Mouse (Mus musculus): ENCODE results near the gene Auts2.

DNA sequence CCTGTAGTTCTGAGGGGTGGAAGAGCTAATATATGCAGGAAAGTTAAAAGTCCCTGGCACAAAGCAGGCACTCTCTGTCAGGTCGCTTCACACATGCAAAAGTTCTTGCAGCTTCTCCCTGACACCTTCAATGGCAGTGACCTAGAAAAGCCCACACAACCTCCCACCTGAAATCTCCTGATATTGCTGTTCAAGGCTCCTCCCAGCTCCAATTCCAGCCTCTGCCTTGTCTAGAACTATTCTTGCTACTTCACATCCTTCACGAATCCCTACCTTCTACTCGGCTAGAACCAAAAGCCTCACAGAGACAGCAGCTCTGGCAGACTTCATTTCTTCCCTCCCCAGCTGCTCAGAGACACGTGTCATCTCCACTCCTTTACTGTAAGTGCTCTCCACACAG is 143.7 kb downstream of the Auts2 start:
- TF ChIP-seq CTCF (IDR thresholded peaks at IDR 0.05; ENCODE audit: low read depth) (no peak), EP300 (IDR thresholded peaks at IDR 0.05; ENCODE audit: low read depth) (no peak)
